Mouse (Mus musculus): ENCODE data around the gene Pdgfb. TPM values are rescaled to one million over a fixed set of nuclear protein-coding genes. Genes with fewer than 3 reads are reported as not detected.
A peak's percentile ranks its signal among the peaks of the same experiment; 100 is the strongest.

Gene Pdgfb
- polyA plus RNA-seq, 1 experiment from 2014 or later = 5.8 TPM

GRCm38 (mm10) chr15:79967346-79967745, 47.4 kb downstream of the Pdgfb start:
- H3K27me3 ChIP-seq = no peaks in the 10 kb centered on the region
- 78% methylated on average over 6 of the region's 6 CpGs for WGBS
- H3K9ac ChIP-seq = no peak overlapping the region
- no peak overlapping the region for H3K4me3 ChIP-seq
- no peaks in the 10 kb centered on the region for H3K36me3 ChIP-seq
- H3K9me3 ChIP-seq = no peaks in the 10 kb centered on the region
- no peak for ATAC-seq (ENCODE audit: low FRiP score, low read depth)
- no peak overlapping the region for H3K4me2 ChIP-seq
- H3K27ac ChIP-seq (replicated peaks) = no peak overlapping the region
- H3K4me1 ChIP-seq (replicated peaks) = no peaks in the 10 kb centered on the region

- no peaks in the 10 kb centered on the region for H3K4me1 ChIP-seq (replicated peaks)
- 92% methylated on average over 7 of the region's 7 CpGs for WGBS
- no peak overlapping the region for H3K4me3 ChIP-seq
- H3K9ac ChIP-seq = no peak overlapping the region
- H3K36me3 ChIP-seq = no peaks in the 10 kb centered on the region
- ATAC-seq (ENCODE audit: low FRiP score, low read depth) = no peak
- H3K27ac ChIP-seq (replicated peaks) = no peak overlapping the region
- no peaks in the 10 kb centered on the region for H3K9me3 ChIP-seq
- H3K4me2 ChIP-seq = no peak overlapping the region
- no peaks in the 10 kb centered on the region for H3K27me3 ChIP-seq
These were observed 50.4 kb downstream of the Pdgfb start for GRCm38 (mm10) chr15:79964376-79964775.

- H3K36me3 ChIP-seq = no peaks in the 10 kb centered on the region
- 76% methylated on average over 18 of the region's 18 CpGs for WGBS
These were observed 52.1 kb downstream of the Pdgfb start for GRCm38 (mm10) chr15:79962661-79963060.

GRCm38 (mm10) chr15:79961366-79961921, 53.3 kb downstream of the Pdgfb start:
- no peaks in the 10 kb centered on the region for H3K27me3 ChIP-seq
- no peak overlapping the region for H3K27ac ChIP-seq (replicated peaks)
- no peaks in the 10 kb centered on the region for H3K4me1 ChIP-seq (replicated peaks)
- H3K9me3 ChIP-seq = no peaks in the 10 kb centered on the region
- ATAC-seq (ENCODE audit: low FRiP score, low read depth) = no peak
- H3K9ac ChIP-seq = no peak overlapping the region
- H3K4me3 ChIP-seq = no peak overlapping the region
- no peak overlapping the region for H3K4me2 ChIP-seq
- 42% methylated on average over 9 of the region's 9 CpGs for WGBS
- no peaks in the 10 kb centered on the region for H3K36me3 ChIP-seq

More at GRCm38 (mm10) chr15:79962661-79963060, 52.1 kb downstream of the Pdgfb start:
- H3K27me3 ChIP-seq = no peaks in the 10 kb centered on the region
- no peak overlapping the region for H3K9ac ChIP-seq
- H3K4me3 ChIP-seq = no peak overlapping the region
- H3K4me2 ChIP-seq = no peak overlapping the region
- H3K4me1 ChIP-seq (replicated peaks) = no peaks in the 10 kb centered on the region
- ATAC-seq (ENCODE audit: low FRiP score, low read depth) = no peak
- H3K27ac ChIP-seq (replicated peaks) = no peak overlapping the region
- no peaks in the 10 kb centered on the region for H3K9me3 ChIP-seq

GRCm38 (mm10) chr15:79958418-79958817, 56.4 kb downstream of the Pdgfb start:
- H3K27ac ChIP-seq (replicated peaks) = no peak overlapping the region
- H3K4me2 ChIP-seq = no peak overlapping the region
- H3K9me3 ChIP-seq = no peaks in the 10 kb centered on the region
- no peak overlapping the region for H3K4me3 ChIP-seq
- no peak overlapping the region for H3K9ac ChIP-seq
- WGBS = 64% methylated on average over 3 of the region's 3 CpGs
- H3K27me3 ChIP-seq = no peaks in the 10 kb centered on the region
- H3K4me1 ChIP-seq (replicated peaks) = no peaks in the 10 kb centered on the region
- no peak for ATAC-seq (ENCODE audit: low FRiP score, low read depth)
- H3K36me3 ChIP-seq = no peaks in the 10 kb centered on the region

- Histone ChIP-seq H3K4me3 (no peak overlapping the region), H3K36me3 (no peaks in the 10 kb centered on the region), H3K27ac (replicated peaks) (no peak overlapping the region), H3K4me2 (no peak overlapping the region), H3K9ac (no peak overlapping the region), H3K27me3 (no peaks in the 10 kb centered on the region), H3K9me3 (no peaks in the 10 kb centered on the region), H3K4me1 (replicated peaks) (peaks cover 5% of the 10 kb centered on the region; the same call in 1 of the 2 replicates)
- WGBS = 88% methylated on average over 8 of the region's 8 CpGs
- no peak for ATAC-seq (ENCODE audit: low FRiP score, low read depth)
These were observed 58.2 kb downstream of the Pdgfb start for GRCm38 (mm10) chr15:79956559-79956958.

- H3K4me1 ChIP-seq (replicated peaks) = peaks cover 27% of the 10 kb centered on the region
- no peak overlapping the region for H3K27ac ChIP-seq (replicated peaks)
- H3K36me3 ChIP-seq = no peaks in the 10 kb centered on the region
- WGBS = 49% methylated on average over 7 of the region's 7 CpGs
- H3K4me2 ChIP-seq = no peak overlapping the region
- H3K9me3 ChIP-seq = no peaks in the 10 kb centered on the region
- ATAC-seq (ENCODE audit: low FRiP score, low read depth) = no peak
- H3K9ac ChIP-seq = no peak overlapping the region
- no peak overlapping the region for H3K4me3 ChIP-seq
- H3K27me3 ChIP-seq = no peaks in the 10 kb centered on the region
These were observed 61.3 kb downstream of the Pdgfb start for GRCm38 (mm10) chr15:79953470-79953869.

- ATAC-seq (ENCODE audit: low FRiP score, low read depth) = no peak
These were observed 62.1 kb downstream of the Pdgfb start for GRCm38 (mm10) chr15:79952504-79953231.

GRCm38 (mm10) chr15:79951730-79952503, 62.9 kb downstream of the Pdgfb start:
- 0 out of 2 replicates have a peak overlapping the region, but pooled peaks have one; percentile 73 for H3K27ac ChIP-seq (replicated peaks)
- WGBS = 34% methylated on average over 14 of the region's 14 CpGs

More at GRCm38 (mm10) chr15:79952504-79953231, 62.1 kb downstream of the Pdgfb start:
- Histone ChIP-seq H3K27me3 (no peaks in the 10 kb centered on the region), H3K4me3 (no peak overlapping the region), H3K4me2 (no peak overlapping the region), H3K9me3 (no peaks in the 10 kb centered on the region), H3K4me1 (replicated peaks) (peaks cover 27% of the 10 kb centered on the region), H3K27ac (replicated peaks) (no peak overlapping the region), H3K36me3 (no peaks in the 10 kb centered on the region), H3K9ac (no peak overlapping the region)
- 47% methylated on average over 11 of the region's 11 CpGs for WGBS

GRCm38 (mm10) chr15:79951226-79951625, 63.6 kb downstream of the Pdgfb start:
- Histone ChIP-seq H3K27ac (replicated peaks) (peak overlapping the region; percentile 73), H3K27me3 (no peaks in the 10 kb centered on the region), H3K9me3 (no peaks in the 10 kb centered on the region), H3K9ac (peak overlapping the region; percentile 49; the same call in 1 of the 2 replicates), H3K4me3 (0 out of 2 replicates have a peak overlapping the region, but pooled peaks have one; percentile 35), H3K4me2 (peak overlapping the region; percentile 65), H3K36me3 (no peaks in the 10 kb centered on the region), H3K4me1 (replicated peaks) (peaks cover 29% of the 10 kb centered on the region)
- 81% methylated on average over 6 of the region's 6 CpGs for WGBS
- no peak for ATAC-seq (ENCODE audit: low FRiP score, low read depth)

More at GRCm38 (mm10) chr15:79951730-79952503, 62.9 kb downstream of the Pdgfb start:
- Histone ChIP-seq H3K4me1 (replicated peaks) (peaks cover 27% of the 10 kb centered on the region), H3K4me3 (no peak overlapping the region), H3K9me3 (no peaks in the 10 kb centered on the region), H3K9ac (no peak overlapping the region), H3K36me3 (no peaks in the 10 kb centered on the region), H3K4me2 (peak overlapping the region; percentile 65; the same call in 1 of the 2 replicates), H3K27me3 (no peaks in the 10 kb centered on the region)
- ATAC-seq (ENCODE audit: low FRiP score, low read depth) = no peak

GRCm38 (mm10) chr15:79950250-79951025, 64.3 kb downstream of the Pdgfb start:
- no peaks in the 10 kb centered on the region for H3K36me3 ChIP-seq
- H3K27ac ChIP-seq (replicated peaks) = peak overlapping the region; percentile 73
- H3K9me3 ChIP-seq = no peaks in the 10 kb centered on the region
- 2% methylated on average over 24 of the region's 24 CpGs for WGBS
- H3K27me3 ChIP-seq = no peaks in the 10 kb centered on the region
- peaks cover 31% of the 10 kb centered on the region for H3K4me1 ChIP-seq (replicated peaks)
- H3K4me3 ChIP-seq = peak overlapping the region; percentile 35
- H3K9ac ChIP-seq = peak overlapping the region; percentile 49
- H3K4me2 ChIP-seq = peak overlapping the region; percentile 65
- peak; percentile 68 for ATAC-seq (ENCODE audit: low FRiP score, low read depth)

All from hindbrain, embryonic 15.5 days (tissue).